Mouse (Mus musculus): ENCODE data around the gene Zfp326. TPM values are rescaled to one million over a fixed set of nuclear protein-coding genes. Genes with fewer than 3 reads are reported as not detected.

Gene Zfp326
- polyA plus RNA-seq (2015; fragmentation: Nextera tagmentation; extraction: Ambion mirVana), result 34.9 and 41.2 TPM in 2 replicates

GRCm38 (mm10) chr5:105876068-105876924 lies at the start of gene Zfp326:
TSS of gene Zfp326 (plus strand) at chr5:105876565.
- peaks cover 21% of the 10 kb centered on the region for H3K4me1 ChIP-seq
- under 1% methylated on average over 62 of the region's 83 CpGs for WGBS

GRCm38 (mm10) chr5:105826916-105827510 lies 49.4 kb upstream of the Zfp326 start:
- no peaks in the 10 kb centered on the region for H3K27me3 ChIP-seq
- no peaks in the 10 kb centered on the region for H3K36me3 ChIP-seq
- H3K4me2 ChIP-seq (replicated peaks), result no peak overlapping the region
- H3K4me3 ChIP-seq (replicated peaks), result no peak overlapping the region
- H3K9ac ChIP-seq, result no peak overlapping the region
- no peak for ATAC-seq (ENCODE audit: insufficient number of reproducible peaks, low FRiP score, low TSS enrichment, low read depth)
- H3K9me3 ChIP-seq (replicated peaks), result no peaks in the 10 kb centered on the region
- 57% methylated on average over 5 of the region's 5 CpGs for WGBS
- no peak overlapping the region for H3K27ac ChIP-seq (replicated peaks)
- H3K4me1 ChIP-seq, result peaks cover 13% of the 10 kb centered on the region

More at GRCm38 (mm10) chr5:105876068-105876924, at the start of gene Zfp326:
- Histone ChIP-seq H3K9me3 (replicated peaks) (no peaks in the 10 kb centered on the region), H3K36me3 (no peaks in the 10 kb centered on the region), H3K27me3 (no peaks in the 10 kb centered on the region), H3K4me3 (replicated peaks) (peak within 1 kb of the TSS; percentile 96), H3K27ac (replicated peaks) (peak within 1 kb of the TSS; percentile 82), H3K9ac (peak within 1 kb of the TSS; percentile 100), H3K4me2 (replicated peaks) (peak within 1 kb of the TSS; percentile 70)
- peak; percentile 91 for ATAC-seq (ENCODE audit: insufficient number of reproducible peaks, low FRiP score, low TSS enrichment, low read depth)

GRCm38 (mm10) chr5:105828050-105828449 lies 48.3 kb upstream of the Zfp326 start:
- H3K4me2 ChIP-seq (replicated peaks), result no peak overlapping the region
- 85% methylated on average over 3 of the region's 3 CpGs for WGBS

GRCm38 (mm10) chr5:105829008-105829586 lies 47.3 kb upstream of the Zfp326 start:
- Histone ChIP-seq H3K27ac (replicated peaks) (no peak overlapping the region), H3K4me1 (no peaks in the 10 kb centered on the region), H3K36me3 (no peaks in the 10 kb centered on the region), H3K9me3 (replicated peaks) (no peaks in the 10 kb centered on the region), H3K9ac (no peak overlapping the region), H3K4me2 (replicated peaks) (no peak overlapping the region), H3K27me3 (no peaks in the 10 kb centered on the region), H3K4me3 (replicated peaks) (no peak overlapping the region)
- no peak for ATAC-seq (ENCODE audit: insufficient number of reproducible peaks, low FRiP score, low TSS enrichment, low read depth)
- WGBS, result 43% methylated on average over 7 of the region's 7 CpGs

More at GRCm38 (mm10) chr5:105828050-105828449, 48.3 kb upstream of the Zfp326 start:
- H3K9ac ChIP-seq, result no peak overlapping the region
- no peak for ATAC-seq (ENCODE audit: insufficient number of reproducible peaks, low FRiP score, low TSS enrichment, low read depth)
- no peaks in the 10 kb centered on the region for H3K36me3 ChIP-seq
- H3K4me1 ChIP-seq, result peaks cover 4% of the 10 kb centered on the region
- no peaks in the 10 kb centered on the region for H3K27me3 ChIP-seq
- H3K9me3 ChIP-seq (replicated peaks), result no peaks in the 10 kb centered on the region
- H3K4me3 ChIP-seq (replicated peaks), result no peak overlapping the region
- no peak overlapping the region for H3K27ac ChIP-seq (replicated peaks)

GRCm38 (mm10) chr5:105832140-105832539 lies 44.2 kb upstream of the Zfp326 start:
- Histone ChIP-seq H3K4me3 (replicated peaks) (no peak overlapping the region), H3K27ac (replicated peaks) (no peak overlapping the region), H3K27me3 (no peaks in the 10 kb centered on the region), H3K4me2 (replicated peaks) (no peak overlapping the region), H3K4me1 (no peaks in the 10 kb centered on the region), H3K36me3 (no peaks in the 10 kb centered on the region), H3K9me3 (replicated peaks) (no peaks in the 10 kb centered on the region), H3K9ac (no peak overlapping the region)
- WGBS, result 62% methylated on average over 7 of the region's 7 CpGs
- no peak for ATAC-seq (ENCODE audit: insufficient number of reproducible peaks, low FRiP score, low TSS enrichment, low read depth)

GRCm38 (mm10) chr5:105833923-105834322 lies 42.4 kb upstream of the Zfp326 start:
- 57% methylated on average over 3 of the region's 3 CpGs for WGBS
- Histone ChIP-seq H3K9me3 (replicated peaks) (no peaks in the 10 kb centered on the region), H3K4me1 (no peaks in the 10 kb centered on the region), H3K27me3 (no peaks in the 10 kb centered on the region), H3K4me3 (replicated peaks) (no peak overlapping the region), H3K4me2 (replicated peaks) (no peak overlapping the region), H3K9ac (no peak overlapping the region), H3K27ac (replicated peaks) (no peak overlapping the region), H3K36me3 (no peaks in the 10 kb centered on the region)
- no peak for ATAC-seq (ENCODE audit: insufficient number of reproducible peaks, low FRiP score, low TSS enrichment, low read depth)

GRCm38 (mm10) chr5:105836006-105836405 lies 40.4 kb upstream of the Zfp326 start:
- Histone ChIP-seq H3K36me3 (no peaks in the 10 kb centered on the region), H3K9ac (no peak overlapping the region), H3K4me3 (replicated peaks) (no peak overlapping the region), H3K9me3 (replicated peaks) (no peaks in the 10 kb centered on the region), H3K4me2 (replicated peaks) (no peak overlapping the region), H3K4me1 (no peaks in the 10 kb centered on the region), H3K27ac (replicated peaks) (no peak overlapping the region), H3K27me3 (no peaks in the 10 kb centered on the region)
- ATAC-seq (ENCODE audit: insufficient number of reproducible peaks, low FRiP score, low TSS enrichment, low read depth), result no peak
- 71% methylated on average over 9 of the region's 9 CpGs for WGBS

- WGBS, result 69% methylated on average over 13 of the region's 13 CpGs
Observed at GRCm38 (mm10) chr5:105839740-105840310, 36.5 kb upstream of the Zfp326 start.

GRCm38 (mm10) chr5:105844044-105844753 lies 32.2 kb upstream of the Zfp326 start:
- no peaks in the 10 kb centered on the region for H3K4me1 ChIP-seq
- no peaks in the 10 kb centered on the region for H3K27me3 ChIP-seq
- no peak overlapping the region for H3K9ac ChIP-seq
- no peak overlapping the region for H3K4me3 ChIP-seq (replicated peaks)
- 76% methylated on average over 10 of the region's 10 CpGs for WGBS
- H3K36me3 ChIP-seq, result no peaks in the 10 kb centered on the region
- no peaks in the 10 kb centered on the region for H3K9me3 ChIP-seq (replicated peaks)
- H3K27ac ChIP-seq (replicated peaks), result no peak overlapping the region
- no peak for ATAC-seq (ENCODE audit: insufficient number of reproducible peaks, low FRiP score, low TSS enrichment, low read depth)
- no peak overlapping the region for H3K4me2 ChIP-seq (replicated peaks)

More at GRCm38 (mm10) chr5:105839740-105840310, 36.5 kb upstream of the Zfp326 start:
- no peak overlapping the region for H3K4me2 ChIP-seq (replicated peaks)
- H3K4me3 ChIP-seq (replicated peaks), result no peak overlapping the region
- no peaks in the 10 kb centered on the region for H3K9me3 ChIP-seq (replicated peaks)
- ATAC-seq (ENCODE audit: insufficient number of reproducible peaks, low FRiP score, low TSS enrichment, low read depth), result no peak
- H3K27me3 ChIP-seq, result no peaks in the 10 kb centered on the region
- H3K27ac ChIP-seq (replicated peaks), result no peak overlapping the region
- no peaks in the 10 kb centered on the region for H3K36me3 ChIP-seq
- no peak overlapping the region for H3K9ac ChIP-seq
- H3K4me1 ChIP-seq, result no peaks in the 10 kb centered on the region

- Histone ChIP-seq H3K27ac (replicated peaks) (no peak overlapping the region), H3K9me3 (replicated peaks) (no peaks in the 10 kb centered on the region), H3K4me3 (replicated peaks) (no peak overlapping the region), H3K4me2 (replicated peaks) (no peak overlapping the region), H3K9ac (no peak overlapping the region), H3K4me1 (peaks cover 4% of the 10 kb centered on the region; the same call in 1 of the 2 replicates), H3K27me3 (no peaks in the 10 kb centered on the region), H3K36me3 (no peaks in the 10 kb centered on the region)
- no peak for ATAC-seq (ENCODE audit: insufficient number of reproducible peaks, low FRiP score, low TSS enrichment, low read depth)
- WGBS, result 88% methylated on average over 2 of the region's 2 CpGs
Observed at GRCm38 (mm10) chr5:105845041-105845440, 31.3 kb upstream of the Zfp326 start.
